Mouse (Mus musculus) kidney, adult 8-10 months (tissue): ENCODE results near the gene D630045J12Rik.

Experiments
- DNase-seq, 2 experiments: peaks; one replicate each; pipeline ENCODE4 v3.0.0; 2022

D630045J12Rik gene

DNA sequence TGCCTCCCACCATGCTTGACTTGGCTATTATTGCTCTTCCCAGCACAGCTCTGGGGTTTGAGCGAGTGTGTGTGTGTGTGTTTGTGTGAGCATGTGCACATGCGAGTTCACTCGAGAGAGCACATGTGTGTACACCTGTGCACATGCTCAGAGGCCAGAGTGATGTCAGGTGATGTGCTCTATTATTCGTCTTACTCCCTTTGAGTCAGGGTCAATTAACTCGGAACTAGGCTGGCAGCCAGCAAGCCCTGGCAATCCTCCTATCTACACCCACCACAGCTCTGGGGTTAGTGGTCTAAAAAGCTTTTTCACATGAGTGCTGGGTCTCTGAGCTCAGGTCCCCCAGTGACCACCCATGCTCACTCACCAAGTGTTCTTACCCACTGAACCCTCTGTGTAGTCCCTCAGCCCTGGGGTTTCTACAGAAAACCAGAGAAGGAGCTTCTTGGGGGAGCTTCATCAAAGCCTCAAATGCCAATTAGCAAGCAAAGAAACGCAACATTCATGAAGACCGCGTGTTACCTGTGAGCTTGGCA lies 11.4 kb downstream of the D630045J12Rik start:
- peak; percentile 54 to 60 for DNase-seq

GRCm38 (mm10) chr6:38241508-38241907 lies 12.3 kb downstream of the D630045J12Rik start:
- no peak for DNase-seq

DNA sequence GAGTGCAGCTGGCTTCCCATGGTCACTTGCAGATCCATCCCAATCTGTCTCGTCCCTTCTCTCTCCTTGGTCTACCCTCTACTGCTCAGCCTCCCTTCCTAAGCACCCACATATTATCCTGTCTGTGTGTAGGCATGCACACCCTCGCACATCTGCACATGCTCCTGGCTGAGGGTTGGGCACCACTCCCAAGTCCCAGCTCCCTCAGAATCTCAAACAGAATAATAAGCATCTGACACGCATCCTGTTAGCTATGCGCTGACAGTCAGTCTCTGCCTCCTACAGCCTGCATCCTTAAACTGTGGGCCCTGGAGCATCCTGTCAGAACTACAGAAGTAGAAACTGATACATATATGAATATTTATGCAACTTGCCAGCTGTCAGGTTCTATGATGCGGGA lies 13.2 kb downstream of the D630045J12Rik start:
- no peak for DNase-seq

GRCm38 (mm10) chr6:38238382-38238781 lies 15.4 kb downstream of the D630045J12Rik start:
- peak; percentile 81 to 90 for DNase-seq

DNA sequence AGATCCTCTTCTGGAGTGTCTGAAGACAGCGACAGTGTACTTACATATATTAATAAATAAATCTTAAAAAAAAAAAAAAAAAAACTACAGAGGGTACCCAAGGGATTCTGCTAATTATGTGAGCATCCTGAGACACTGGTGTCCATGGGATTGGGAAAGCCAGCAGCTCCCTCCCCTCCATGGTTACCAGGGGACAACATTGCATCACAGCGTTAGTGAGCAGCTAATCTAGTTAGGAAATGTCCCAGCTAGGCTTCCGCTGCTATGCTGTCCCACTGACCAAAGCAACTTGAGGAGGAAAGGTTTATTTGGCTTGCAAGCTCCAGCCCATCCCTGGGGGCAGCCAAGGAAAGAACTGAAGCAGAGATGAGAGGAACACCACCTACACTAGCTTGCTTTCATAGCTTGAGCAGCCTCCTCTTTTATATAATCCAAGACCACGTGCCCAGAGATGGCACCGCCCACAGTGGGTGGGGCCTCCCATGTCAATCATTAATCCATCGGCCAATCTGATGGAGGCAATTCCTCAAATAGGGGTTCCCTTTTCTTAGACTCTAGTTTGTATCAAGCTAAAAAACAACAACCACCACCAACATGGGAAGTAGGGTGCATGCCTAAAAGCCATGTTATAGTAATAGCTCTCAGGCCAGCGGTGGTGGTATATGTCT lies 17.7 kb downstream of the D630045J12Rik start:
- DNase-seq, result peak in 1 of 2 experiments; percentile 38

GRCm38 (mm10) chr6:38233803-38234202 lies 20.0 kb downstream of the D630045J12Rik start:
- no peak for DNase-seq

- DNase-seq, result no peak
Observed at GRCm38 (mm10) chr6:38232917-38233316, 20.9 kb downstream of the D630045J12Rik start.

DNA sequence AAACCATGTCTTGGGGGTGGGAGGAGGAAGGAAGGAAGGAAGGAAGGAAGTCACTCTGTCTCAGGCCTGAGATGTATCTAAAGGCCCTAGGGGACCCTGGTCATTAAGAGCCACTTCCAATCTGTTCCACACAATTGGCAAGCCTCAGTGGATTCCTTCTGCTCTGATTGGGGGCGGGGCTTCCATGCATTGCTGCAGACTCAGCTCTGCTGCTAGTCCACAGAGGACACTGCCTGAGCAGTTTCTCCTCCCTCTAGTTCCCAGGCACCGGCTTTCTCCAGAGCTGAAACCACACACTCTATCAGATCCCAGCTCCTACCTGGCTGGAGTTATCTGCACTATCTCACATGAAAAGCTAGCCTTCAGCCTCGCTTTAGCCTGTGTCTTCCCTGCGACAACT lies 21.8 kb downstream of the D630045J12Rik start:
- DNase-seq, result peak in 1 of 2 experiments; percentile 57

DNA sequence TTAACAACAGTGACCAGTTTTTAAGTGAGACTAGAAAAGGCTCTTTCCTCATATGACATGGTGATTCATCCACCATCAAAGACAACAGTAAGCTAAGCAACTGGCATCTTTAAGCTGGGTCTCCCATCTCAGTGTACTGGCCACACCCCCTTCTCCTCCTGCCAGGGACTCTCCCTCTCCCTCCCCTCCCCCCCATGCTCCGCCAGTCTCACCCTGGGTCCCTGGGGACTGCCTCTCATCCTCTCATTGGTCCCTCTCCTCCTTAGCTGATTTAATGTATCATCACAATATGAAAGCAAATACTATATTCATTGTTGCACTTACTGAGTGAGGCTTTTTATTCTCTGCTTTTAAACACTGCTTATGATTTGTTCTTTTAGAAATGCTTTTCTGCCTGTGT lies 29.7 kb downstream of the D630045J12Rik start:
- no peak for DNase-seq

- no peak for DNase-seq
Observed at GRCm38 (mm10) chr6:38219261-38219660, 34.5 kb downstream of the D630045J12Rik start.

- no peak for DNase-seq
Observed at GRCm38 (mm10) chr6:38215448-38216110, 38.2 kb downstream of the D630045J12Rik start.

DNA sequence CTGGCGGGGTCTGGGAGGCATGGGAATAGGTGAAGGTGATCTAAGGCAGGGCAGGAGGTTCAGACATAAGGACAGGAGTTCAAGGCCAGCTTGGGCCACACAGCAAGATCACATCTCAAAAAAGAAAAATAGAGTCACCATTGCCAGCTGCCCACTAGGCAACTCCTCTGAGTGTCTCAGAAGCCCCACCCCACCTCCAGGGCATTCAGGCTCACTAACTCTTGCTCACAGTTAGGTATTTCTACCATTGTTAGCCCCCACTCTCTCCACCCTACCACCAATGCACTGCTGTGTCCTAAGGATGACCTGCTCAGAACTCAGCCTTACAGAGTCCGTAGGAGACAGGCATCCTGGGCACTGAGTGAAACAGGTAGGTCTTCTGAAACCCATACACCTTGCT lies 46.2 kb downstream of the D630045J12Rik start:
- DNase-seq, result no peak

DNA sequence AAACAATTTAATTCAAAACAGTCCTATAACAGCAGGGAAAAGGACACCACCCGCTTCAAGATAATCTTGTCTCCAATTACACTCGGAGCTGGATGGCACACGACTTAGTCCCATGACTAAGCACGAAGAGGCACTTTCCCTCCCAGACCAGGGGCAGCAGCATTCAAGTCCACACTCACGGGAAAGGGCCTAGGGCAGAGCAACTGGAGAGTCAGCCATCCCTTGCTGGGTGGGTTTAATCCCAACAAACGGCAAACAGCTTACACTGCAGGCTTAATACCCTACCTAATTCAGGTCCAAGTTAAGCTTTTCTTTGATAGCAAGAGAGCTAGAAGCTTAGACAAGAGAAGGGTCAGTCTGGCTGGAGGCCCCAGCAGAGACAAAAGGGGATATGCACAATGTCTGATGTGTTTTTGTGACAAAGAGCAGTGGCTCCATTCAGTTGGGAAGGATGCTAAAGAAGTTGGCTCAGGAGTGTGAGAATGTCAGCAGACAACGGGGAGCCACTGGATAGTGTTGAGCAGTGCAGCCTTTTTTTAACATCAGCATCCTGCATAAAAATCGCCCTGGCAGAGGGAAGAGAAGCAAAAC lies 46.8 kb downstream of the D630045J12Rik start:
- DNase-seq, result no peak

DNA sequence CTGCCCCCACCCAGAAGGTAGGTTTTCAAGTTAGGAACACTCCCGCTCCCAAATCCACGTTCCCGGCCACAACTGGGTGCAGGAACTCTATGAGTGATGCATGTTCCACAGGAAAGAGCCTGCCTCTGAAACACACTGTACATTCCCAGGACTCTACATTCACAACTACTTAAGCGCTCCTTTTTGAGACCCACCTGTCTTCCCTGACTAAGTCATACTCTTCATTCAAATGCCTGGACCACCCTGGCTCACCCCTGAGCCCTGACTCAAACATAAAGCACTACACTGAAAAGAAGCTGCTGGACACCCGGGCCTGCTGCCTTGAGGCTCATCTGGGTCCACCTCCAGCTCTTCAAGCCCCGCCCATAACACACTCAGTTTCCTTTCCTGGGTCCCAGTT lies 48.4 kb downstream of the D630045J12Rik start:
- DNase-seq, result no peak

GRCm38 (mm10) chr6:38203820-38204219 lies 50.0 kb downstream of the D630045J12Rik start:
- DNase-seq, result no peak

DNA sequence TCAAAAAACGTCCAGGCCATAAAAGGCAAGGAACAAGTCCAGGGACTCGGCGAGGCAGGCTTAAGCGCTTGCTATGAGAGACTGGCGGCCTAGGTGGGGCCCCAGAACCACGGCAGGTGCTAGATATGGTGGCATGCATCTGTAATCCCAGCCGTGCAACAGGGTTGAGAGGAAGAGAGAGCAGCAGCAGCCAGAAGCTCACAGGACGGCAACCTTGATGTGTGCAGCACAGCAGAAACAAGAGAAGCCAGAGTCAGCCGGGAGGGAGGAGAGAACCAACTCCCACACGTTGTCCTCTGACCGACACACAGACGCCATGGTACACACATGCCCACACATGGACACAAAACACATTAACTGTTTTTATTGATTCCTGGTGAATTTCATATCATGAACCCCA lies 51.0 kb downstream of the D630045J12Rik start:
- DNase-seq, result no peak

- no peak for DNase-seq
Observed at GRCm38 (mm10) chr6:38201495-38201894, 52.3 kb downstream of the D630045J12Rik start.

GRCm38 (mm10) chr6:38199599-38199998 lies 54.2 kb downstream of the D630045J12Rik start:
- DNase-seq, result no peak

- no peak for DNase-seq
Observed at GRCm38 (mm10) chr6:38198727-38199126, 55.1 kb downstream of the D630045J12Rik start.

- DNase-seq, result no peak
Observed at GRCm38 (mm10) chr6:38196266-38197189, 57.3 kb downstream of the D630045J12Rik start.

DNA sequence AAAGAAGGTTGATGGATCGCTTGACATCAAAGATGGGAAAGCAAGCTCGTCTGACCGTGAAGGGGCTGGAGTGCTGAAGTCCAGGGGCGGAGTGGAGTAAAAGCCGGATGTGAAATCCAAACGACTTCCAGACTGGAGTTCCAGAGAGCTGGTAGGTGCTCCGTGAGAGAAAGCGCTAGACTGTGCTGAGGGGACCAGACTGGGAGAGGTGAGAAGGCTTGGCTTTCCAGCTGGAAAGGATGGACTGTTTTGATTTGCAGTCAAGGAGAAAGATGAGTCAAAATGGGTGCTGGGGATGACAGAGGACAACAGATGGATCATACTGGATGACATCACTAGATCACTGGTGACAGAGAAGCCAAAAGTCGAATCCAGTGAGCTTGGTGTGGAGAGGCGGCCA lies 58.5 kb downstream of the D630045J12Rik start:
- no peak for DNase-seq

DNA sequence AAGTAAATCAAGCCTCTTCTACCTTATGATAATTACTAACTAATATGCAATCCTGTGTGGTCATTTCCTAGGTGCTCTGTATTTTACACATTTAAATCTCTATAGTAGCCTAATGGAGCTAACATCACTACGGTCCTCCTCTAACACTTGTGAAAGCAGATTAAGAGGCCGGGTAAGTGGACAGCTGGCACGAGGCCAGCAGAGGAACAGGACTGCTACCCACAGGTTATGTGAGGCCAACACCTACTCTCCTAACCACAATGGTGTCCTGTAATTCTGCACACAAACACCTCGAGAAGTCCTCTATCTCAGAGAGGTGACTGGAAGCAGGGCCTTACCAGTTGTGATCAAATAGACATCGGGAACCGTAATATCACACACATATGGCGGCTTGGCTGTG lies 59.8 kb downstream of the D630045J12Rik start:
- no peak for DNase-seq

- no peak for DNase-seq
Observed at GRCm38 (mm10) chr6:38192952-38193351, 60.9 kb downstream of the D630045J12Rik start.
